8 mouse cellular contexts compared by ENCODE assay signal in genomic region chr1:71099945-71100515, GRCm38 (mm10). TPM values are rescaled to one million over a fixed set of nuclear protein-coding genes. Genes with fewer than 3 reads are reported as not detected.
DNase-seq lines count a peak whose midpoint lies in the region; ATAC-seq lines count a peak whose summit lies in the region.

No protein-coding gene starts in this region.

- H3K9ac ChIP-seq in forebrain, embryonic 16.5 days (replicated peaks; ENCODE audit: low read depth, low read length), result no peak overlapping the region

- H3K4me2 ChIP-seq in forebrain, embryonic 16.5 days (ENCODE audit: low read length), result no peak overlapping the region

- no peaks in the 10 kb centered on the region for H3K27me3 ChIP-seq in forebrain, embryonic 10.5 days (ENCODE audit: poor library complexity, severe bottlenecking)
- H3K27me3 ChIP-seq in forebrain, embryonic 16.5 days (replicated peaks; ENCODE audit: control insufficient read depth, insufficient read depth, low read length), result no peaks in the 10 kb centered on the region

- no peak for ATAC-seq in forebrain, embryonic 16.5 days
- peak; percentile 3; the same call in 1 of the 2 replicates for ATAC-seq in megakaryocyte, adult 5-6 weeks (ENCODE audit: poor library complexity, severe bottlenecking)

- H3K36me3 ChIP-seq in forebrain, embryonic 10.5 days (replicated peaks), result peaks cover 24% of the 10 kb centered on the region
- no peaks in the 10 kb centered on the region for H3K36me3 ChIP-seq in forebrain, embryonic 16.5 days (ENCODE audit: control insufficient read depth, insufficient read depth)

- 73% methylated on average over 3 of the region's 3 CpGs for WGBS in forebrain, embryonic 10.5 days
- 36% methylated on average over 3 of the region's 3 CpGs for WGBS in forebrain, embryonic 16.5 days

- no peak for DNase-seq in forebrain, embryonic 10.5 days (ENCODE audit: extremely low spot score, low spot score)
- DNase-seq in CD4-positive helper T cell, adult 2 months (ENCODE audit: low read depth, low spot score), result peak; percentile 46
- DNase-seq in heart, adult 9 months (ENCODE audit: low spot score in 2 of 2), result peak; percentile 6 to 10
- DNase-seq in right cerebral cortex, postnatal 14 days, result no peak
- DNase-seq in frontal cortex, postnatal 14 days (ENCODE audit: low spot score in 2 of 2), result no peak
- DNase-seq in layer of hippocampus, adult 9-11 months, result no peak

- 0 out of 2 replicates have a peak overlapping the region, but pooled peaks have one; percentile 11 for H3K27ac ChIP-seq in forebrain, embryonic 10.5 days
- H3K27ac ChIP-seq in forebrain, embryonic 16.5 days (ENCODE audit: low read length), result no peak overlapping the region

- H3K4me3 ChIP-seq in forebrain, embryonic 10.5 days, result peak overlapping the region; percentile 9; the same call in 1 of the 2 replicates
- no peak overlapping the region for H3K4me3 ChIP-seq in forebrain, embryonic 16.5 days (replicated peaks; ENCODE audit: low read length)

- H3K9me3 ChIP-seq in forebrain, embryonic 10.5 days, result no peaks in the 10 kb centered on the region; the same call in 1 of the 2 replicates
- H3K9me3 ChIP-seq in forebrain, embryonic 16.5 days (ENCODE audit: control insufficient read depth, low read length), result no peaks in the 10 kb centered on the region

- peaks cover 25% of the 10 kb centered on the region for H3K4me1 ChIP-seq in forebrain, embryonic 10.5 days
- H3K4me1 ChIP-seq in forebrain, embryonic 16.5 days (replicated peaks; ENCODE audit: control insufficient read depth, insufficient read depth, low read length), result no peaks in the 10 kb centered on the region

RNA-seq across cellular contexts. Expression of gene Bard1, which starts 2.9 kb away (rescaled TPM):
- polyA plus RNA-seq in forebrain, embryonic 10.5 days (2016; fragmentation: Nextera tagmentation; extraction: Ambion mirVana), result 3.2 and 3.3 TPM in 2 replicates
- polyA plus RNA-seq in forebrain, embryonic 16.5 days (2015; fragmentation: Nextera tagmentation; extraction: Ambion mirVana), result 0.80 and 0.97 TPM in 2 replicates
- total RNA-seq in megakaryocyte, adult 5-6 weeks (2015), result 25.6 and 27.2 TPM in 2 replicates
- 15.6 and 18.6 TPM in 2 replicates for total RNA-seq in megakaryocyte, adult 5-6 weeks (2017)

Comparison
In these comparisons a context has a peak if more than half of its experiments do, and no peak if none do; other contexts are left out.
1. DNase-seq: peak in CD4-positive helper T cell, adult 2 months (single experiment) and heart, adult 9 months (2 of 2); none in forebrain, embryonic 10.5 days (single experiment), right cerebral cortex, postnatal 14 days (single experiment), frontal cortex, postnatal 14 days (0 of 2) and layer of hippocampus, adult 9-11 months (single experiment).